Mouse (Mus musculus): ENCODE data around the gene Memo1. TPM values are rescaled to one million over a fixed set of nuclear protein-coding genes. Genes with fewer than 3 reads are reported as not detected.
A peak's percentile ranks its signal among the peaks of the same experiment; 100 is the strongest.

Gene Memo1
- total RNA-seq, 2 experiments from 2014 or later, result 53.7 to 54.6 TPM

DNA sequence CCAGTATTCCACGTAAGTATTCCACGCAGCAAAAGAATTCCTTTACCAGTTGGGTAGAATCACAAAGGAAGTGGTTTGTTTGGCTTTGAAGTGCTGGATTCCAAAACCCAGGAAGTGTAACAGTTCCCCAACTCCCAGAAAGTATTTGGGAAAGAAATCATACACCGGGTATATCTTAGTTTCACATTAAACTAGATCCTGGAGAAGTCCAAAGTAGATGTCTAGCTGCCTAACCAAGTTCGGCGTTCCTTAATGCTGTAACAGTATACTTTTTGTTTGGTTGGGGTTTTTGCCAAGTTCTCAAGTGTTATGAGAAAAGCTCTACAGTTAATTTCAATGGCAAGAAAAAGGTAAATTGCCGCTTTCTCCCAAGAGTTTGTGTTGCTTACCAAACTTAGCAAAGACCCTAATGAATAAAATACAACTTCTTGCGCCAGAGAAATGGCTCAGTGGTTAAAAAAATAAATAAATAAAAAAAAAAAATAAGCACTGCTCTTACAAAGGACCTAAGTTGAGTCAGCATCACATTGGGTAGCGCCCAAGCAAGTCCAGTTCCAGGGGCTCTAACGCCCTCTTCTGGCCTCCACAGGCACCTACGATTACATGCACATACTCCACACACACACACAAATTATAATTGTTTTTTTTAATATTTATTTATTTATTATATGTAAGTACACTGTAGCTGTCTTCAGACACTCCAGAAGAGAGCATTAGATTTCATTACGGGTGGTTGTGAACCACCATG is 929 bp upstream of the Memo1 start:
- DNase-seq, result no peak
- intact Hi-C loops (cut with DNase I), result no loop called here

GRCm38 (mm10) chr17:74294426-74295025 is 795 bp downstream of the Memo1 start:
- peak; percentile 76 to 82 for DNase-seq
- intact Hi-C loops (cut with DNase I), result loop anchor here (5.0 kb wide), 1 partner anchor 97 kb away; no protein-coding TSS in a partner anchor

- intact Hi-C loops (cut with DNase I), result loop anchor here (5.0 kb wide), 1 partner anchor 97 kb away; no protein-coding TSS in a partner anchor
- DNase-seq, result peak in 1 of 2 experiments; percentile 28
Observed at GRCm38 (mm10) chr17:74293687-74294425, 1.5 kb downstream of the Memo1 start.

DNA sequence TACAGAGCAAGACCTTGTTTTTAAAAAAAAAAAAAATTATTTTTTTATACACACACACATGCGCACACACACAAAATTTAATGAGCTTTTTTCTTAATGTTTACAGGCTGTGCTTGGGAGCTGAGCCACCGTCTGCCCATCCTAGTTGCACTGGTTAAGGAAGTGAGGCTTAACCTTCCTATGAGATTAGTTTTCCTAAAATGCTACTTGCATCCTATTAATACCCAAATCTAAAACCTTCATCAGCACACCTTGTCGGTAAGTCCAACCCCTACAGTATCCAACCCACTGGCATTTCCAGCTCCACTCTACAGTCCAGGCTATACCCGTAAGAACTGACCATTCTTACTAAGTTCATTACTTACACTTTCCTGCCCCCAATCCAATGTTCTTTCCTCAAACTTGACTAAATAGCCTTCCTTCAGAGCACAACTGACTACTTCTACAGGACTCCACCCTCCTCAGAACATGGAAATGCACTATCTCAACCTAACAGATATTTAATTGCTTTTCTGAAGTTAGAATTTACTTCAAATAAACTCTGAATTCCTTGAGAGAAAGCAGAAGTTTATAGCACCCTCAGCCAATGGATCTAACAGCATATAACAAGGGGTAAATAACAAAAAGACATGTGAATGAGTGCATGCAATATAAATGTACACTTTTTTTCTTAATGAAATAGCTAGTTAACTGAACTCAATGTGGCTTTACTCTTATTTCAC is 3.5 kb downstream of the Memo1 start:
- DNase-seq, result no peak
- intact Hi-C loops (cut with DNase I), result loop anchor here (5.0 kb wide), 1 partner anchor 94 kb away; no protein-coding TSS in a partner anchor

GRCm38 (mm10) chr17:74290869-74291268 is 4.5 kb downstream of the Memo1 start:
- DNase-seq, result no peak
- intact Hi-C loops (cut with DNase I), result loop anchor here (5.0 kb wide), 1 partner anchor 94 kb away; no protein-coding TSS in a partner anchor

DNA sequence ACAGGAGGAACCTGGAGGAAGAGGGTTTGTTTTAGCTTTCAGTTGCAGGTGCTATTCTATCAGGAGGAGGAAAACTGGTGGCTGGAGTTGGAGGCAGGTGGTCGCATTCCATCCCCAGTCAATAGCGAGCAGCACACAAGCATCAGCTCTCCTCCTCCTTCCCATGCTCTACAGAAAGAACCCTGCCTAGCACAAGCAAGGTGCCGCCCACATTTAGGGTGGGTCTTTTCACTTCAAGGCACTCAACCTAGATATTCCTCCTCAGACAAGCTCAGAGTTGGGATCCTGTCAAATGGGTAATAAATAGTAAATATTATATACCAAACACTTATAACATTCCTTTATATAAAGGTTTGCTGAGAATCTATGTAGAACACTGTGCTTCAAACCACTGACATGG is 5.1 kb downstream of the Memo1 start:
- no peak for DNase-seq
- intact Hi-C loops (cut with DNase I), result loop anchor here (5.0 kb wide), 1 partner anchor 93 kb away; no protein-coding TSS in a partner anchor

DNA sequence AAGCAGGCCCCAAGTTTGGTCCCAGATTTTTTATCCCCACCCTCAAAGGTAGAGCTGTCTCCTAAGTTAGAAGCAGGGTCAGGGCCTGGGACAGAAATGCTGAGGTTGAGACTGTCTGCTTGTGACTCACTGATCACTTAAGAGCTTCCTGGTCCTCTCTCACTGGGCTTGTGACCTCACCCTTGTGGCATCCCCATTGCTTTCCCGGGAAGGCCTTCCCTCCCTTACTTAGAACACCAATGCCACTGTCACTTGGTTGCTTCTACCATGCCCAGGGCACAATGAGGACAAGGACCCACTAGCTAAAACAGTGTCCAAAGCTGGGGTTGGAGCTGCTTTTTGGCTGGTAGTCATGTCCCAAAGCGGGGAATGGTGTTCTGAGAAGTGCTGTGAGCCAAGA is 6.7 kb downstream of the Memo1 start:
- intact Hi-C loops (cut with DNase I), result no loop called here
- DNase-seq, result no peak

- intact Hi-C loops (cut with DNase I), result no loop called here
- no peak for DNase-seq
Observed at GRCm38 (mm10) chr17:74286140-74286730, 9.1 kb downstream of the Memo1 start.

DNA sequence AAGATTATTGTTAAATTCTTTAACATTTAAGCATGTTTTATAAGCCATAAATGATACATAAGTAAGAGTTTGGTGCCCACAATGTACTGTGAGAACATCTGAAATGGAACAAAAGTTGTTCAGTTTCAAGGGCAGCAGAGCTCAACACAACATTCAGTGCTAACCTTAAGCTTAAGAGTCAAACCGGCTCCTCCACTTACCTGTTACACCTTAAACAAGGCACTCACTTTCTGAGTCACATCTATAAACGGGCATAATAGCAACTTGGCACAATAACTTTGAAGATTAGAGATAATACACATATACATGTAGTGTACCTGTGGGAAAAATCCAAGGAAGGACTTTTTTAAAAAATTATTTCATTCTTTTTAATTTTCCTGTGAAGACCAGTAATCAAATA is 9.6 kb downstream of the Memo1 start:
- intact Hi-C loops (cut with DNase I), result no loop called here
- no peak for DNase-seq

DNA sequence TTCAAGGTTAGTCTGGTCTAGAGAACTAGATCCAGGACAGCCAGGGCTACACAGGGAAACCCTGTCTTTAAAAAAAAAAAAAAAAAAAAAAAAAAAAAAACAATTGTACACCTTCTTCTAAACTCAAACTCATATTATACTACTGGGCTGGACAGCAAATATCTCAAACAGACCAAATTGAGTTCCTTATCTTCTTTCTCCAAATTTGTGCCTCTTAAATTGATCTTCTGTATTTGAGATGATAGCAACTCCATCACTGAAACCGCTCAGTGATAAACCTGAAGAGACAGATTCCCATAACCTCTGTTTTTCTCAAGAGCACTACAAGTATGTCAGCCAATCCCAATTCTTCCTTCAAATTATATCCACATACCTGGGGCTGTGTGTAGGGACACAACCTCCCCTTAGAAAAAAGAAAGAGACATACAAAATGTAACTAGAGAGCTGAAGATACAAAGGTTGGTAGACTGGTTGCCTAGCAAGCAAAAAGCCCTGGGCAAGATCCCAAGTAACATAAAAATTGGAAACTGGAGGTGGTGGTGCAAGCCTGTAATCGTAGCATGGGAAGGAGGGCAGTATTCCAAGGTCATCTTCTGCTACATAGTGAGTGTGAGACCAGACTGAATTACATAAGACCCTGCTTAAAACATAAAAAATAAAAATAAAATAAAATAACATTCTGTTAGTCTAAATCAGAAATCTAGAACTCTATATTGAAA is 10.8 kb downstream of the Memo1 start:
- DNase-seq, result no peak
- intact Hi-C loops (cut with DNase I), result no loop called here

- intact Hi-C loops (cut with DNase I), result no loop called here
- DNase-seq, result no peak
Observed at GRCm38 (mm10) chr17:74282024-74282423, 13.3 kb downstream of the Memo1 start.

- intact Hi-C loops (cut with DNase I), result no loop called here
- DNase-seq, result no peak
Observed at GRCm38 (mm10) chr17:74278966-74279869, 16.1 kb downstream of the Memo1 start.

DNA sequence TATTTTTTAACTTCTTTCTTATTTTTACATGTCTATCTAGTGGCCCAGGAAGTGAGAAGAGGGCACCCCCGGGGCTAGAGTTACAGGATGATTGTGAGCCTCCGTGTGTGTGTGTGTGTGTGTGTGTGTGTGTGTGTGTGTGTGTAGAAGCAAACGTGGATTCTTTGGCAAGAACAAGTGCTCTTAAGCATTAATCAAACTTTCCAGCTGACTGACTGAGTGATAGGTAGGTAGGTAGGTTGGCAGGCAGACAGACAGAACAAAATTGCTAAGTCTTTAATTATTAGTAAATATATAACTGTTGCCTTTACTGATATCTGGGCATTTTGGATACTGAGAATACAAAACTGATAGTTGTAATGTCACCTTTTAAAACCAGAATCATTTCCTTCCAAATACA is 20.9 kb downstream of the Memo1 start:
- intact Hi-C loops (cut with DNase I), result no loop called here
- no peak for DNase-seq

GRCm38 (mm10) chr17:74272683-74273205 is 22.6 kb downstream of the Memo1 start:
- DNase-seq, result no peak
- intact Hi-C loops (cut with DNase I), result no loop called here

DNA sequence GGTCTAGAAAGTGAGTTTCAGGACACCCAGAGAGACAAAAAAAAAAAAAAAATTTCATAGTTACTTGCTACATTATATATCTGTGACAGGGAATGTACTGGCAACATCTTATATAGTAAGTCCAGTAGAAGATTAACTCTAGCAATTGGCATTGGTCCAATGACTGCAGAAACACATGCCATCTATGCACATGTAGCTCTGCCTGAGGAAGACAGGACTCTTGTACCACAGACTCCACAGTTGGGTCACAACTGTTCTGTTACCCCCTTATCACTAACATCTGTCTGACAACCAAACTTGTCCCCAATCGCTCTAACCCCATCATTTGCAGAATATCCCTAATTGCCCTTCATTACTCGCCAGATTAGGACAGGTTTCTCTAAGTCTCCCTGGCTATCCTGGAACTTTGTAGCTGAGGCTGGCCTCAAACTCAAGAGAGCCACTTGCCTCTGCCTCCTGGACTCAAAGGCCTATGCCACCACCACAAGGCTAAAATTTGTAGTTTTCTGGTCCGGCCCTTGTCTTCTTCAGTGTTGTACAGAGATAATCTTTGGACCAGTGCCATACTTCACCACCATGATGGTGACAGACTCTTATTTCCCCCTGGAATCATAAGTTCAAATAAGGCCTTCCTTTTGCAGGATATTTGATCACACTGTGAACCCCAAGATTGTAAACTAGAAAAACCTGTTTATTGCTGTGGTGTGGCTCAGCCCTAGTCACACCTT is 23.6 kb downstream of the Memo1 start:
- no peak for DNase-seq
- intact Hi-C loops (cut with DNase I), result no loop called here

DNA sequence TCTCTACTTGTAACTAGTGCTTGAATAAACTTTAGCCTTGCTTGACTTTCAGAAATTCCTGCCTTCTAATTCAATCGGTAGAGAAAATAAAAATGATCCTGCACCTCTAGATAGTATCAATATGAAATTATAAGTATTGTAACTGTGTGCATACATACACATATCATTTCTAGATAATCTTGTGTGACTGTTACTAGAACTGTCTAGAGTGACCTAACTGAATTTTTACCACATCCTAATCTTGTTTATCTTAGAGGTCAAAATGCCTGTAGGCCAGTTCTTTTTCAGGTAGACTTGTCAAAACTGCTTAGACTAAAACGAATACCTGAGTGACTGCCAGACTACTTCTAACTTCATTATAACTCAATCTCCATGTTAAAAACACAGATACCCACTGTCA is 25.1 kb downstream of the Memo1 start:
- DNase-seq, result no peak
- intact Hi-C loops (cut with DNase I), result no loop called here

DNA sequence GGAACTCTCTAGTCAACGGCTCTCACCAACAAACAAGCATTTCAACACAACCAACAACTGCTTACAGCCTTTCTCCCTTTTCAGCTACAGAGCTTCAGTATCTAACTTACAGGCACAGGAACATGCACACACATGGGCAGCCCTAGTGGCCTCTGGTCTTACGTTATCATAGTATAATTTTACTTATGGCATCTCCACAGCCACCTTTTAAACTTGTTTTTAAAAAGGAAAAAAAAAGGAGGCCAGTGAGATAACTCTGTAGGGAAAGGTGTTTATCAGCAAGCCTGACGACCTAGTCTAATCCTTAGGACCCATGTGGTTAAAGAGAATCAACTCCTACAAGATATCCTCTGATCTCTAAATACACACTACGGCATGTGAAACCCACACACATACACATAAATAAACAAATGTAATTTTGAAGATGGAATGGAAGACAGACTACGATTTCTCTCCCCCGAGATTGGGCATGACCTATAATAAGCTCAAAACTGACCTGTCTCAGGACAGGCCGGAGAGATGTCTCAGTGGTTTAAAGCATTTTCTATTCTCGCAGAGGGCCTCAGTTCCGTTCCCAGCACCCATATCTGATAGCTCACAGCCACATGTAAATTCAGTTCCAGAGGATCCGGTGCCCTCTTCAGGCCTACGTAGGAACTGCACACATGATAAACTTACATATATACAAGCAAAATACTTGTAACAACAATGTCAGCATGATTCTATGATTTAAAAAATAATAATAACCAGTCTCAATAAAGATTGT is 27.7 kb downstream of the Memo1 start:
- no peak for DNase-seq
- intact Hi-C loops (cut with DNase I), result loop anchor here (2.0 kb wide), 1 partner anchor 23 kb away; no protein-coding TSS in a partner anchor

All from gastrocnemius, postnatal 36 days (tissue).